Mouse (Mus musculus) embryonic facial prominence, embryonic 13.5 days (tissue): ENCODE data around the gene Dna2. TPM values are rescaled to one million over a fixed set of nuclear protein-coding genes. Genes with fewer than 3 reads are reported as not detected.
"Not testable (repeated sequence)": the region's sequence is repeated elsewhere in the genome, so short reads cannot be mapped to it uniquely, and the experiment has no call there.

Experiments
- ATAC-seq: fragments of 200-750 bp; cut with Nextera tagmentation; 2 replicates; pipeline ENCODE4 v1.8.0; 2017; ENCODE audit warnings: low read depth; ENCODE audit not compliant: insufficient number of reproducible peaks, insufficient read depth, low FRiP score, low TSS enrichment
- H3K27ac ChIP-seq: fragments of 300-500 bp; sonication (generic); 2 replicates; pipeline ENCODE4 v1.5.1; 2015; ENCODE audit warnings: moderate library complexity, mild to moderate bottlenecking, inconsistent platforms
- H3K27me3 ChIP-seq: fragments of 300-500 bp; sonication (generic); 2 replicates; pipeline ENCODE4 v1.6.1; 2015; ENCODE audit warnings: mild to moderate bottlenecking, inconsistent platforms
- H3K36me3 ChIP-seq: fragments of 300-500 bp; sonication (generic); 2 replicates; pipeline ENCODE4 v1.6.1; 2015; ENCODE audit warnings: mild to moderate bottlenecking, inconsistent platforms
- H3K4me1 ChIP-seq: fragments of 300-500 bp; sonication (generic); 2 replicates; pipeline ENCODE4 v1.6.1; 2015; ENCODE audit warnings: inconsistent platforms
- H3K4me2 ChIP-seq: fragments of 300-500 bp; sonication (generic); 2 replicates; pipeline ENCODE4 v1.6.1; 2015; ENCODE audit warnings: moderate library complexity, mild to moderate bottlenecking, inconsistent platforms
- H3K4me3 ChIP-seq: fragments of 300-500 bp; sonication (generic); 2 replicates; pipeline ENCODE4 v1.5.1; 2015; ENCODE audit warnings: mild to moderate bottlenecking, inconsistent platforms
- H3K9ac ChIP-seq: fragments of 300-500 bp; sonication (generic); 2 replicates; pipeline ENCODE4 v1.6.1; 2015; ENCODE audit warnings: mild to moderate bottlenecking, inconsistent platforms
- H3K9me3 ChIP-seq: fragments of 300-500 bp; sonication (generic); 2 replicates; pipeline ENCODE4 v1.6.1; 2016; ENCODE audit warnings: inconsistent platforms
- WGBS: fragments of 180-500 bp; shearing (Covaris S2); methylation state at CpG from one replicate; pipeline ENCODE4 v1.1.7; 2015; ENCODE audit warnings: mixed read lengths; 5-methylcytosine and 5-hydroxymethylcytosine counted together
- polyA plus RNA-seq: library from polyadenylated mRNA; unstranded; fragments of >200 nt; fragmentation: Nextera tagmentation; extraction: Ambion mirVana; gene quantifications from 2 replicates; pipeline ENCODE4 v1.2.1, GENCODE M21; 2015

The Dna2 gene
- polyA plus RNA-seq, result 18.7 and 19.4 TPM in 2 replicates

- under 1% methylated on average over 68 of the region's 68 CpGs for WGBS
- H3K4me1 ChIP-seq, result no peaks in the 10 kb centered on the region
- peak within 1 kb of the TSS; percentile 83 for H3K27ac ChIP-seq
- peak within 1 kb of the TSS; percentile 69 for H3K4me3 ChIP-seq
- H3K9ac ChIP-seq, result peak within 1 kb of the TSS; percentile 81
- H3K4me2 ChIP-seq, result peak within 1 kb of the TSS; percentile 78
- no peaks in the 10 kb centered on the region for H3K9me3 ChIP-seq
- peaks cover 54% of the 10 kb centered on the region for H3K36me3 ChIP-seq
- H3K27me3 ChIP-seq, result no peaks in the 10 kb centered on the region
- ATAC-seq, result peak; percentile 84
Measured at GRCm38 (mm10) chr10:62946738-62947471, at the start of gene Dna2. TSS of gene Dna2 (plus strand) at chr10:62947026.

- H3K9ac ChIP-seq, result no peak overlapping the region
- ATAC-seq, result no peak
- no peaks in the 10 kb centered on the region for H3K4me1 ChIP-seq
- H3K27ac ChIP-seq, result no peak overlapping the region
- H3K4me3 ChIP-seq, result no peak overlapping the region
- no peaks in the 10 kb centered on the region for H3K36me3 ChIP-seq
- 95% methylated on average over 3 of the region's 3 CpGs for WGBS
- no peaks in the 10 kb centered on the region for H3K9me3 ChIP-seq
- H3K4me2 ChIP-seq, result no peak overlapping the region
- no peaks in the 10 kb centered on the region for H3K27me3 ChIP-seq
Measured at GRCm38 (mm10) chr10:62897437-62897836, 49.4 kb upstream of the Dna2 start.

GRCm38 (mm10) chr10:62898061-62898460 lies 48.8 kb upstream of the Dna2 start:
- H3K4me2 ChIP-seq, result no peak overlapping the region
- no peak overlapping the region for H3K9ac ChIP-seq
- H3K27ac ChIP-seq, result no peak overlapping the region
- 63% methylated on average over 2 of the region's 2 CpGs for WGBS
- H3K4me1 ChIP-seq, result no peaks in the 10 kb centered on the region
- no peaks in the 10 kb centered on the region for H3K9me3 ChIP-seq
- H3K36me3 ChIP-seq, result no peaks in the 10 kb centered on the region
- H3K4me3 ChIP-seq, result no peak overlapping the region
- ATAC-seq, result no peak
- H3K27me3 ChIP-seq, result no peaks in the 10 kb centered on the region

- no peak overlapping the region for H3K4me2 ChIP-seq
- WGBS, result 96% methylated on average over 4 of the region's 4 CpGs
- H3K4me3 ChIP-seq, result no peak overlapping the region
- no peaks in the 10 kb centered on the region for H3K4me1 ChIP-seq
- no peak overlapping the region for H3K9ac ChIP-seq
- no peak for ATAC-seq
- no peak overlapping the region for H3K27ac ChIP-seq
- H3K36me3 ChIP-seq, result no peaks in the 10 kb centered on the region
- no peaks in the 10 kb centered on the region for H3K27me3 ChIP-seq
- no peaks in the 10 kb centered on the region for H3K9me3 ChIP-seq
Measured at GRCm38 (mm10) chr10:62900144-62900543, 46.7 kb upstream of the Dna2 start.

GRCm38 (mm10) chr10:62901826-62902225 lies 45.0 kb upstream of the Dna2 start:
- no peaks in the 10 kb centered on the region for H3K4me1 ChIP-seq
- no peaks in the 10 kb centered on the region for H3K9me3 ChIP-seq
- no peak overlapping the region for H3K9ac ChIP-seq
- H3K36me3 ChIP-seq, result no peaks in the 10 kb centered on the region
- H3K4me3 ChIP-seq, result no peak overlapping the region
- no peaks in the 10 kb centered on the region for H3K27me3 ChIP-seq
- no peak overlapping the region for H3K4me2 ChIP-seq
- no peak overlapping the region for H3K27ac ChIP-seq
- ATAC-seq, result no peak
- WGBS, result 43% methylated on average over 8 of the region's 8 CpGs

- Histone ChIP-seq H3K9me3 (no peaks in the 10 kb centered on the region), H3K4me1 (no peaks in the 10 kb centered on the region), H3K27ac (no peak overlapping the region), H3K4me2 (no peak overlapping the region), H3K36me3 (no peaks in the 10 kb centered on the region), H3K27me3 (no peaks in the 10 kb centered on the region), H3K4me3 (no peak overlapping the region), H3K9ac (no peak overlapping the region)
- ATAC-seq, result no peak
- WGBS, result 46% methylated on average over 1 of the region's 1 CpGs
Measured at GRCm38 (mm10) chr10:62902829-62903228, 44.0 kb upstream of the Dna2 start.

GRCm38 (mm10) chr10:62906336-62906735 lies 40.5 kb upstream of the Dna2 start:
- WGBS, result 93% methylated on average over 7 of the region's 7 CpGs
- no peaks in the 10 kb centered on the region for H3K27me3 ChIP-seq
- H3K4me3 ChIP-seq, result no peak overlapping the region
- H3K27ac ChIP-seq, result no peak overlapping the region
- H3K9ac ChIP-seq, result no peak overlapping the region
- ATAC-seq, result no peak
- H3K36me3 ChIP-seq, result no peaks in the 10 kb centered on the region
- no peaks in the 10 kb centered on the region for H3K4me1 ChIP-seq
- no peaks in the 10 kb centered on the region for H3K9me3 ChIP-seq
- H3K4me2 ChIP-seq, result no peak overlapping the region

GRCm38 (mm10) chr10:62908896-62909295 lies 37.9 kb upstream of the Dna2 start, which contains the start of gene Tet1:
TSS of gene Tet1 (minus strand) at chr10:62908996.
- H3K9ac ChIP-seq, ATAC-seq: not testable (repeated sequence)
- no CpG with 5 or more reads among the region's 1 CpGs for WGBS

GRCm38 (mm10) chr10:62911120-62911519 lies 35.7 kb upstream of the Dna2 start:
- H3K4me1 ChIP-seq, result no peaks in the 10 kb centered on the region
- ATAC-seq, result no peak
- no peaks in the 10 kb centered on the region for H3K9me3 ChIP-seq
- H3K27me3 ChIP-seq, result no peaks in the 10 kb centered on the region
- H3K27ac ChIP-seq, result no peak overlapping the region
- H3K4me2 ChIP-seq, result no peak overlapping the region
- H3K9ac ChIP-seq, result no peak overlapping the region
- 87% methylated on average over 2 of the region's 2 CpGs for WGBS
- no peak overlapping the region for H3K4me3 ChIP-seq
- no peaks in the 10 kb centered on the region for H3K36me3 ChIP-seq

More at GRCm38 (mm10) chr10:62908896-62909295, 37.9 kb upstream of the Dna2 start, which contains the start of gene Tet1:
- not testable (repeated sequence) for H3K4me2 ChIP-seq, H3K36me3 ChIP-seq, H3K27me3 ChIP-seq, H3K4me3 ChIP-seq, H3K9me3 ChIP-seq, H3K4me1 ChIP-seq, H3K27ac ChIP-seq

- 78% methylated on average over 3 of the region's 3 CpGs for WGBS
- Histone ChIP-seq H3K4me3 (no peak overlapping the region), H3K27me3 (no peaks in the 10 kb centered on the region), H3K9ac (no peak overlapping the region), H3K4me1 (peaks cover 14% of the 10 kb centered on the region), H3K9me3 (no peaks in the 10 kb centered on the region), H3K4me2 (no peak overlapping the region), H3K27ac (no peak overlapping the region), H3K36me3 (no peaks in the 10 kb centered on the region)
- ATAC-seq, result no peak
Measured at GRCm38 (mm10) chr10:62918985-62919384, 27.8 kb upstream of the Dna2 start.

- no peaks in the 10 kb centered on the region for H3K27me3 ChIP-seq
Measured at GRCm38 (mm10) chr10:62919925-62920765, 26.7 kb upstream of the Dna2 start, which contains the start of gene Slc25a16. TSS of gene Slc25a16 (plus strand) at chr10:62920633.

More at GRCm38 (mm10) chr10:62919925-62920765, 26.7 kb upstream of the Dna2 start, which contains the start of gene Slc25a16:
- Histone ChIP-seq H3K4me1 (peaks cover 17% of the 10 kb centered on the region), H3K4me2 (peak within 1 kb of the TSS; percentile 82), H3K27ac (peak within 1 kb of the TSS; percentile 80), H3K9ac (peak within 1 kb of the TSS; percentile 97), H3K9me3 (no peaks in the 10 kb centered on the region), H3K4me3 (peak within 1 kb of the TSS; percentile 100), H3K36me3 (no peaks in the 10 kb centered on the region)
- WGBS, result 4% methylated on average over 46 of the region's 50 CpGs
- peak; percentile 92 for ATAC-seq
